Mouse (Mus musculus) layer of hippocampus, adult 9-10 months (tissue): Measurements from ENCODE around the gene Noc4l.

ENCODE experiments used
- DNase-seq: peaks from one replicate; pipeline ENCODE4 v3.0.0; 2022; ENCODE audit warnings: low spot score

Noc4l gene

GRCm38 (mm10) chr5:110652719-110653648 is at the start of gene Noc4l, which contains the start of gene Ddx51:
Gene Noc4l (minus strand): TSS chr5:110653417.
Gene Ddx51 (plus strand): TSS chr5:110653451.
- DNase-seq: peak; percentile 82

- no peak for DNase-seq
These were observed 45.4 kb upstream of the Noc4l start for GRCm38 (mm10) chr5:110698617-110699016.

- DNase-seq: no peak
These were observed 28.8 kb upstream of the Noc4l start for GRCm38 (mm10) chr5:110682041-110682440.

GRCm38 (mm10) chr5:110665486-110666121 is 12.4 kb upstream of the Noc4l start:
- no peak for DNase-seq

- no peak for DNase-seq
These were observed 11.6 kb upstream of the Noc4l start for GRCm38 (mm10) chr5:110664750-110665269.

- no peak for DNase-seq
These were observed 10.8 kb upstream of the Noc4l start for GRCm38 (mm10) chr5:110664041-110664440.

GRCm38 (mm10) chr5:110659682-110660081 is 6.5 kb upstream of the Noc4l start:
- DNase-seq: no peak

GRCm38 (mm10) chr5:110653686-110654085 is 469 bp upstream of the Noc4l start:
- DNase-seq: no peak

GRCm38 (mm10) chr5:110646377-110646776 is 6.8 kb downstream of the Noc4l start:
- no peak for DNase-seq

GRCm38 (mm10) chr5:110639459-110639858 is 13.8 kb downstream of the Noc4l start:
- peak; percentile 76 for DNase-seq

GRCm38 (mm10) chr5:110638306-110639074 is 14.7 kb downstream of the Noc4l start:
- no peak for DNase-seq

GRCm38 (mm10) chr5:110635951-110636707 is 17.1 kb downstream of the Noc4l start:
- no peak for DNase-seq

GRCm38 (mm10) chr5:110629525-110630120 is 23.6 kb downstream of the Noc4l start:
- no peak for DNase-seq

- no peak for DNase-seq
These were observed 25.1 kb downstream of the Noc4l start for GRCm38 (mm10) chr5:110628156-110628555.

GRCm38 (mm10) chr5:110627351-110627750 is 25.9 kb downstream of the Noc4l start:
- DNase-seq: no peak

GRCm38 (mm10) chr5:110624319-110624718 is 28.9 kb downstream of the Noc4l start:
- no peak for DNase-seq

- DNase-seq: no peak
These were observed 34.0 kb downstream of the Noc4l start for GRCm38 (mm10) chr5:110619226-110619625.

- DNase-seq: peak; percentile 52
These were observed 41.6 kb downstream of the Noc4l start for GRCm38 (mm10) chr5:110611435-110612158.

- DNase-seq: no peak
These were observed 42.7 kb downstream of the Noc4l start for GRCm38 (mm10) chr5:110610484-110610883.

GRCm38 (mm10) chr5:110609868-110610267 is 43.3 kb downstream of the Noc4l start:
- no peak for DNase-seq
